Mouse (Mus musculus): Measurements from ENCODE around the gene Gm28048.

Gene Gm28048

GRCm38 (mm10) chr11:22891242-22891641, 90.6 kb downstream of the Gm28048 start:
- no peak for DNase-seq (ENCODE audit: extremely low spot score)

- no peak for DNase-seq (ENCODE audit: extremely low spot score)
These were observed 92.7 kb downstream of the Gm28048 start for GRCm38 (mm10) chr11:22889224-22889623.

- DNase-seq (ENCODE audit: extremely low spot score): no peak
These were observed 94.9 kb downstream of the Gm28048 start for GRCm38 (mm10) chr11:22886991-22887390.

DNA sequence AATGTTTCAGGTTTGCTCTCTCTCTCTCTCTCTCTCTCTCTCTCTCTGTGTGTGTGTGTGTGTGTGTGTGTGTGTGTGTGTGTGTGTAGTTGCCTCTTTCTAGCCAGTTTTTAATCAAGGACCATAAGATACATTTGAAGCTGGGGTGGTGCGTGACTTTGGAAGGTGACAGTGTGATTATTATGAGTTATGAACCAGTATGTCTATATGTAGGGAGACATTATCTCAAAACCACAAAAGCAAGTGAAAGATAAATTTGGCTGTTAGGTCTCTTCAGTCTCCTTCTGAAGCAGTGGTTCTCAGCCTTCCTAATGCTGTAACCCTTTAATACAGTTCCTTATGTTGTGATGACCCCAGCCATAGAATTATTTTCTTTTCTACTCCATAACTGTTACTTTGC, 96.5 kb downstream of the Gm28048 start:
- DNase-seq (ENCODE audit: extremely low spot score): no peak

DNA sequence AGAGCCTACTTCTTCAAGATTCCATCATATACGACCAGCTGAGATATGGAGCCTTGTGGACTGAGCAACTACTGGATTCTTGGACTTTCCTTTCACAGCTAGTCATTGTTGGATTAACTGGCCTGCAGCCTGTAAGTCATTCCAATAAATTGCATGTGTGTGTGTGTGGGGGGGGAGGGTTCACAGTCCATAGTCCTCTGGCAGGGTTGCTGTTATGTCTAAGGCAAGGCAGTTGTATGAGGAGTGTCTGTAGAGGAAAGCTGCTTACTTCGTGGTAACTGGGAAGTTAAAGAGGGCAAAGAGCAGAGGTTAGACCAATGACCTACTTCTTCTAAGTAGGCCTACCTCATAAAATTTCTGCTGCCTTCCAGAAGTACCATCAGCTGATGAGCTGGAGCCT, 98.2 kb downstream of the Gm28048 start:
- no peak for DNase-seq (ENCODE audit: extremely low spot score)

GRCm38 (mm10) chr11:22882926-22883325, 99.0 kb downstream of the Gm28048 start:
- no peak for DNase-seq (ENCODE audit: extremely low spot score)

GRCm38 (mm10) chr11:22880383-22881172, 101.3 kb downstream of the Gm28048 start:
- DNase-seq (ENCODE audit: extremely low spot score): no peak

DNA sequence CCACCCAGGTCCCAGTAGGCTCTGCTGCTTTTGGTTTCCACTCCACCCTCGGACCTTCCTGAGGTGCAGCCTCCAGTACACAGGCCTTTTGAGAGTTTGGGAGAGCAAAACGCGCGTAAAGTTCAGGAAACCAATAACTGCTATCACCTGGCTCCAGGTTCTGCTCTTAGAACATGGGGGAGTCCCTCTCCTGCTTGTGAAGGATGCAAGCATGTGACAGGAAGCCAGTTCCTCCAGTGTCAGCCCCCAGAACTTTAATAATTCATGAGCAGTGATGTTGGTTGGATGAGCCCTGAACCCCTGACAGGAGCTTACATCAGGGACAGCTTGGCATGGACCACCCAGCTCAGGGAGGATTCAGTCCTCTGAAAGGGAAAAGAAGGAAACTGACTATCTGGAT, 102.2 kb downstream of the Gm28048 start:
- no peak for DNase-seq (ENCODE audit: extremely low spot score)

DNA sequence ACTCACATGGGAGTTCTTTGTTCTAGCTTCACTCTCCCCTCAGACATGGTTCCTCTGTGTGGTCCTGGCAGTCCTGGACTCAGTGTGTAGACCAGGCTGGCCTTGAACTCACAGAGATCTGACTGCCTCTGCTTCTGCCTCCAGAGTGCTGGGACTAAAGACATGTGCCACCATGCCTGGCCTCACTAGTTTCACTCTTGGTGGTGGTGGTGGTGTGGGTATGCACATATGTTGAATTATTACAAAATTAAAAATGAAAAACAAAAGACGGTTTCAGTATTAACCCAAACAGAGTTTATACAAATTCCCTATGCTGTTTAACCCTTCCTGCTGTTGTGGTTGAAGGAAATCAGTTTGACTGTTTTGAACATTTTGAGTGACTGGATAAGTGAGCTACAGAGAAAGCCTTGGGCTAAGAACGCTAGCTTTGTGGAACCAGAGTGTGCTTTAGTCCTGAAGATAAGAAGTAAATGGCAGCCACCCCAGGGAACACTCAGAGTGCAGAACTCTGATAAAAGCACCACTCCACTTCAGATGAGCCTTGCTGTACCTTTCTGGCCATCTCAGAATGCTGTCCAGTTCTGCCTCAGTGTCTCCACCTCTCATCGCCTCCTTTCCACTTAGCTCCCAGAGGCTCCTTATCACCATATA, 105.1 kb downstream of the Gm28048 start:
- no peak for DNase-seq (ENCODE audit: extremely low spot score)

- DNase-seq (ENCODE audit: extremely low spot score): no peak
These were observed 106.6 kb downstream of the Gm28048 start for GRCm38 (mm10) chr11:22875279-22875678.

GRCm38 (mm10) chr11:22874747-22875146, 107.1 kb downstream of the Gm28048 start:
- no peak for DNase-seq (ENCODE audit: extremely low spot score)

- DNase-seq (ENCODE audit: extremely low spot score): no peak
These were observed 108.5 kb downstream of the Gm28048 start for GRCm38 (mm10) chr11:22873383-22873782.

DNA sequence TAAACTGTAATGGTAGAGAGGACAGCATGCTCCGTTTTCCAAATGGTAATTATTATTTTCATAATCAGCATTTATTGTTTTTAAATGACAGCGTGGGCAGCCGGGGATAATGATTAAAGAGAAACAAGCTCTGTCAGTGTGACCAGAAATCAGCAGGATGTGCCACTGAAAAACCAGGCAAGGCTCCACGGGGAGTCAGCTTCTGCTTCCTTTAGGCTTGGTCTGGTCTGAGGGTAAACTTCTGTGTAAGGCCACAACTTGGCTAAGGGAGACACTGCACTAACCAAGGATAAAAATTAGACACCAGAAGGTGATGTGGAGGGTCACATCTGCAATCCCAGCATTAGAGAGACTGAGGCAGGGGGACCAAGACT, 109.6 kb downstream of the Gm28048 start:
- DNase-seq (ENCODE audit: extremely low spot score): no peak

DNA sequence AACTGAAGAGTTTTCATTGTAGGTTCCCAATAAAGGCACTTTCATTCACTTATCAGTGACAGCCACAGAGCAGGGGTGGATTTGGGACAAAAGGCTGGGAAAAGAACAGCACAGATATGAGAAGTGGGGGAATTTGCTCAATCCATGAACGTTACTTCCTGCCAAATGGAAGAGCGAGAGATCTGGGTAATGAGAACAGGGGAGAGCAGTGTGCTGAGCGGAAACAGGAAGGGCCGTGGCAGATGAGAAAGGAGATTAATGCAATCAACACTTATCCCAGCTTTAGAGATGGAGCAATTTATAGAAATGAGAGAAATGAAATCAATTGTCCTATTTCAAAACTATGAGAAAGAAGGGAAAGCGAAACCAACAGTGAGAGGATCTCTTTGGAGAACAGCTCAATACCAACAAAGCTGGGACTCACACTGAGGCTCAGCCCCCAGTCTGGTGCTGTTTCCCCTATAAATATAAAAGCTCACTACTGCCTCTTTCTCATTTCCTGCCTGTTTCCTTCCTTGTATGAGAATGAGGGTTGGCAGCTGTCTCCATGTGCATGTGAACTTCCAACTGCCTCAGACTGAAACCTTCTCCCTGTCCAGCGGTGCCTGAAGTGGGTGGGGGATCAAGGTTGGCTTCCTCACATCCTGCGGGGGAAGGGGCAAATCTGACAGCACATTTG, 110.1 kb downstream of the Gm28048 start:
- no peak for DNase-seq (ENCODE audit: extremely low spot score)

DNA sequence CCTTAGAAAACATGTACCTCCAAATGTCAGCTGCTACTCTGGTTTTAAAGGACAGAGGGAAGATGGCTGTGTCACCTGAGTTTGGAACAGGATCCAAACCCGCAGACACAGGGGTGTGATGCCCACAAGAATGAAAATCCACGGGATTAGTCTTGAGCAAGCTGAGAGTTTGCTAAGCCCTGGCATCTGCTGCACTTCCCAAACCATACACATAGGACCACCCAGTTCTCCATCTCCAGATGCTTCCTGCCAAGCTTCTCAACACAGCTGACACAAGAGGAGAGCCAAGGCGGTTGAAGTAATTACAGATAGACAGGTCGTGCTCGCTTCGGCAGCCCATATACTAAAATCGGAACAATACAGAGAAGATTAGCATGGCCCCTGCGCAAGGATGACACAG, 113.3 kb downstream of the Gm28048 start:
- no peak for DNase-seq (ENCODE audit: extremely low spot score)

- no peak for DNase-seq (ENCODE audit: extremely low spot score)
These were observed 114.2 kb downstream of the Gm28048 start for GRCm38 (mm10) chr11:22867691-22868090.

DNA sequence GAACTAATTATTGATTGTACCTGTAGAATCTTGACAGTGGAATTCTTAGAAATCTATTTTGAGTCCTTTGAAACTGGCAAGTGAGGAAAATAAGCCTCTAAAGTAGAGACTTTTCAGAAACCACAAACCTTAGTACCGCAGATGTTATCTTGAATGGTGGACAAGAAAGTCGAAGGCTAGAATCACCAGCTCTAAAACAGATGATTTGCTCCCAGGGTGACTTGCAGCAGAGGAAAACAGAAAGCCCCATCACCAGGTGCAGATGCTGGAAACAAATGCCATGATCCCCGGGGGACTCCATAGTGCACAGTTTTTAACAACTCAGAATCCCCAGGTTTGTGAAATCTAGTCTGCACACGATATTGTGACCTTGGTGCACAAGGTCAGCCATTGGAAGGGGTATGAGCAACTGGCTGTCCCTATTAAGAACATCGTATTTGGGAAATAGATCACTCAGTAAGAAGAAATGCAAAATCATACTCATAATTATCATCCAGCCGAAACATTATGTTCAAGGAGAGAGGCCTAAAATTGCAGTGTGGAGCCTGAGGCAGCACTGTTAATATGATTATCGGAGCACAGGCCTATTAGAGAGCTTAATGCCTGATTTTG, 116.1 kb downstream of the Gm28048 start:
- no peak for DNase-seq (ENCODE audit: extremely low spot score)

DNA sequence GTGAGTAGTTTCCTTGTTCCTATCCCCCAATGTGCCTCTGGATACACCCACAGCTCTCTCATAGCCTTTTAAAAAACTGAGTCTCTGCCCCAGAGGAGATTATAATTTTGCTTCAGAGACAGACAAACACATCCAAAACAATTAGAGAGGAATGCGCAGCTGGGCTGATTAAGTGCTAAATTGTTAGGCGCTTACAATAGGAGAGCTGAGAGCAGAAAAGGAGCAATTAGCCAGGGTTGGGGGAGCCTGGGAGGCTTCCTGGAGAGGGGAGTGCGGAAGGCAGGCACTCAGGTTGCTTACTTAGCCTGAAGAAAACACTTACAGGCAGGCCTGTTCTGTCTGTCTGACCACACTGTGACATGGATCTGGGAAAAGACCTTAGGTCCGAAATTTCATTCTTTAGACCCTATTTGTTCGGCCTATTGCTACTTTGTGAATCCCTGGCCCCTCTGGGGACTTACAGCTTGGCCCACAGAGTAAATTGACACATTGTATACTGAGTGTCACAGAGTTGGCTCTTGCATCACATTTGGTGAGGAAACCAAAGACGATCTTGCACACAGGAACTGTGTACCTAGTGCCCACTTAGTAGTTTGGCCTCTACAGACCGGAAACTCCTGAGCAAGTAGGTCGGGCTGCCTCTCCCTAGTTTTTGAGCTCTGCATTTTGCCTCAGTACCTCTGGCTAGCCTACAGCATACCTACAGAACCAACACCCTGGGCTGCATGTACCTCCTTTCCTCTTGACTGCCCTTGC, 117.4 kb downstream of the Gm28048 start:
- no peak for DNase-seq (ENCODE audit: extremely low spot score)

DNA sequence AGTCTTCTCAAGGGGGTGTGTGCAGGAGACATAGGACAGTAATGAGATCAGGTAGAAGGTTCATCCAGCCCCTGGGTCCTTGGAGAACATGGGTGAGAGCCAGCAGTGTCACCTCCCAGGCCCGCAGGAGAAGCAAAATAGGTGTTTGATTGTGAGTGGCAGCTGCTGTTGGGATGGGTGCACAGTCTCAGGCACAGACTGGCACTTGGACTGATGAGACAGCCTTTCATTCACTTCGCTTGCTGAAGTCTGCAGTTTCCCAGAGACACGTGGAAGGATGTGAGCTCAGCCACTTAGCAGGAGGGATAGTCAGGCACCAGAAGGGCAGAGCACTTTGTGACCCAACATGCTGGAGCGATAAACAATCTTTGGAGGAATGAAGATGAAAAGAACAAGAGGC, 118.3 kb downstream of the Gm28048 start:
- no peak for DNase-seq (ENCODE audit: extremely low spot score)

GRCm38 (mm10) chr11:22861315-22861714, 120.6 kb downstream of the Gm28048 start:
- no peak for DNase-seq (ENCODE audit: extremely low spot score)

- DNase-seq (ENCODE audit: extremely low spot score): no peak
These were observed 121.3 kb downstream of the Gm28048 start, which contains the start of gene B3gnt2 for GRCm38 (mm10) chr11:22860335-22861227. TSS of gene B3gnt2 (minus strand) at chr11:22860961.

All from embryo, embryonic 9.5 days (tissue).